ENCODE assay signal across 8 mouse cellular contexts in the genomic region with DNA sequence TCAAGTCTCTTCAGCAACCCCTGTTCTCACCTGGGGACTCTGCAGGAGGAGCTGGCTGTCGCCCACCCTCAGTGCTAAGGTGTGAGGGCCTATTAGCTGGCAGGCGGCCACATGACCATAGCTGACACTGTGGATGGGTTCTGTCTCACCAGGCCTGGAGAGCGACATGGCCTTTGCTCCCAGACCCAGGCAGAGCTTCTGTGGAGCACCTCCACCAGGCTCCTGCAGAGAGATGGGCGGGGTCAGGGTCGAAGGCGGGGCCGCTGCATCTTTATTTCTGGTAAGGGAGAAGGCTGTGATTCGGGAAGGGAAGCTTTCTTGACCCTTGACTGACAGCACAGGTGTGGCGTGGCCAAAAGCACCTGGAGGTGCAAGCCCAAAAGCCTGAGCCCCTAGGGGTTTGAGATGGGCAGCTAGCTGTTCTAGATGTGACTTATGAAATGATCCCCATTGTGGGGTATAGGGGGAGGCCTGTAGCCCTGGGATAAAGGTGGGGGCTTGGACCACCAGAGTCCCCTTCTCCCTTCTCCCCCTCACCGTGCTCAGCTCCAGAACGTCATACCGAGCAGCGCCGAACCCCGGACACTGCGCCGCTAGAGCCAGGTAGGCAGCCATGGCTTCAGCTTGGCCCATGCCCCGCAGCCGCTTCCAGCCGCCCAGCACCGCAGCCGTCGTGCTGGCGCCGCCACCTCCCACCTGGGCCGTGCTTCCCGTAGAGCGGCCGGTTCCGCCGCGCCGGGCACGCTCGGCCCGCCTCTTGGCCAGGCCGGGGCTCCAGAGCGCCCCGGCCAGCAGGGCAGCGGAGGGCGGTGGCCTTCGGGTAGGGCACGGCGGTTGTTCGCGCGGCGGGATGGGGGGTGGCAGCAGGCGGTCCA. TPM values are rescaled to one million over a fixed set of nuclear protein-coding genes. Genes with fewer than 3 reads are reported as not detected.
DNase-seq lines count a peak whose midpoint lies in the region; ATAC-seq and TF ChIP-seq lines count a peak whose summit lies in the region.

No protein-coding gene starts in this region.

- H3K27ac ChIP-seq in ES-Bruce4 (ENCODE audit: insufficient read depth, low read length): no peak overlapping the region
- no peak overlapping the region for H3K27ac ChIP-seq in liver, embryonic 15.5 days (replicated peaks)

- H3K4me3 ChIP-seq in ES-Bruce4 (ENCODE audit: low read depth, low read length): peak overlapping the region; percentile 45
- peak overlapping the region; percentile 17; the same call in 1 of the 2 replicates for H3K4me3 ChIP-seq in liver, embryonic 15.5 days (replicated peaks)

- TF ChIP-seq CTCF in ES-Bruce4 (IDR thresholded peaks at IDR 0.05; ENCODE audit: low read depth, low read length): no peak

- peak overlapping the region; percentile 39 for H3K4me2 ChIP-seq in liver, embryonic 15.5 days

- no peak for TF ChIP-seq EP300 in ES-Bruce4 (IDR thresholded peaks at IDR 0.05; ENCODE audit: insufficient read depth, low read depth, low read length)

- ATAC-seq in liver, embryonic 15.5 days (ENCODE audit: insufficient read depth): 0 out of 2 replicates have a peak, but pooled peaks have one; percentile 6
- ATAC-seq in megakaryocyte-erythroid progenitor cell, adult 5-6 weeks (replicated peaks; ENCODE audit: low FRiP score, low TSS enrichment, poor library complexity, severe bottlenecking): no peak

- DNase-seq in cerebellum, adult 9-11 months: peak; percentile 66
- peak; percentile 19 for DNase-seq in induced T-regulatory cell, adult 2 months (ENCODE audit: low read depth)
- no peak for DNase-seq in adrenal gland, postnatal 4 days (ENCODE audit: low spot score in 2 of 2)
- no peak for DNase-seq in right cerebral cortex, adult 18-20 months
- no peak for DNase-seq in urinary bladder, postnatal 10 days (ENCODE audit: low spot score)

- no peaks in the 10 kb centered on the region for H3K9me3 ChIP-seq in ES-Bruce4 (replicated peaks; ENCODE audit: control insufficient read depth, insufficient read depth, low read length, poor library complexity, severe bottlenecking)
- H3K9me3 ChIP-seq in liver, embryonic 15.5 days (replicated peaks): no peaks in the 10 kb centered on the region

- H3K27me3 ChIP-seq in ES-Bruce4 (ENCODE audit: control insufficient read depth, insufficient read depth, low read length, poor library complexity, severe bottlenecking): peaks cover 15% of the 10 kb centered on the region
- peaks cover 97% of the 10 kb centered on the region for H3K27me3 ChIP-seq in liver, embryonic 15.5 days

- H3K4me1 ChIP-seq in ES-Bruce4 (ENCODE audit: control insufficient read depth, insufficient read depth, low read length): no peaks in the 10 kb centered on the region
- peaks cover 27% of the 10 kb centered on the region for H3K4me1 ChIP-seq in liver, embryonic 15.5 days (replicated peaks)

- H3K9ac ChIP-seq in ES-Bruce4 (ENCODE audit: low read depth, poor library complexity, severe bottlenecking): peak overlapping the region; percentile 56
- H3K9ac ChIP-seq in liver, embryonic 15.5 days: no peak overlapping the region

- WGBS in liver, embryonic 15.5 days (ENCODE audit: insufficient replicate concordance): 20% methylated on average over 49 of the region's 49 CpGs

- no peaks in the 10 kb centered on the region for H3K36me3 ChIP-seq in ES-Bruce4 (ENCODE audit: control insufficient read depth, insufficient read depth, low read length, poor library complexity, severe bottlenecking)
- H3K36me3 ChIP-seq in liver, embryonic 15.5 days (replicated peaks): 0 out of 2 replicates have a peak, but pooled peaks cover 4% of the 10 kb centered on the region

- TF ChIP-seq POLR2A in ES-Bruce4 (IDR thresholded peaks at IDR 0.05; ENCODE audit: insufficient read depth, low read length): no peak

RNA-seq across cellular contexts. Expression of a gene that starts 6.6 kb away (rescaled TPM):
- polyA plus RNA-seq in ES-Bruce4 (2011; ENCODE audit: insufficient read depth, insufficient read length, low read depth, missing spikeins): 0.15 and 0.37 TPM in 2 replicates
- 0.07 and 0.12 TPM in 2 replicates for polyA plus RNA-seq in liver, embryonic 15.5 days (2015; fragmentation: Nextera tagmentation; extraction: Ambion mirVana)
- total RNA-seq in adrenal gland, postnatal 4 days (2021): 1 to 10 TPM; 3.9 to 4.1 TPM
- not detected in 2 replicates for total RNA-seq in megakaryocyte-erythroid progenitor cell, adult 5-6 weeks (2014; fragmentation: Nextera tagmentation)
- 0.15 TPM in 1 of 2 replicates, not detected in the other for total RNA-seq in megakaryocyte-erythroid progenitor cell, adult 5-6 weeks (2017)

RNA-seq across cellular contexts. Expression of a gene that starts 7.4 kb away (rescaled TPM):
- polyA plus RNA-seq in ES-Bruce4 (2011; ENCODE audit: insufficient read depth, insufficient read length, low read depth, missing spikeins): 2.5 and 4.4 TPM in 2 replicates
- 1.5 and 1.9 TPM in 2 replicates for polyA plus RNA-seq in liver, embryonic 15.5 days (2015; fragmentation: Nextera tagmentation; extraction: Ambion mirVana)
- total RNA-seq in adrenal gland, postnatal 4 days (2021): 10 to 100 TPM; 26.9 to 30.7 TPM
- total RNA-seq in megakaryocyte-erythroid progenitor cell, adult 5-6 weeks (2014; fragmentation: Nextera tagmentation): not detected in 2 replicates
- total RNA-seq in megakaryocyte-erythroid progenitor cell, adult 5-6 weeks (2017): not detected in 2 replicates

RNA-seq across cellular contexts. Expression of a gene that starts 8.0 kb away (rescaled TPM):
- 1.9 and 3.0 TPM in 2 replicates for polyA plus RNA-seq in ES-Bruce4 (2011; ENCODE audit: insufficient read depth, insufficient read length, low read depth, missing spikeins)
- polyA plus RNA-seq in liver, embryonic 15.5 days (2015; fragmentation: Nextera tagmentation; extraction: Ambion mirVana): 0.05 and 0.24 TPM in 2 replicates
- total RNA-seq in adrenal gland, postnatal 4 days (2021): 1 to 10 TPM; 7.7 to 8.1 TPM
- not detected in 2 replicates for total RNA-seq in megakaryocyte-erythroid progenitor cell, adult 5-6 weeks (2014; fragmentation: Nextera tagmentation)
- total RNA-seq in megakaryocyte-erythroid progenitor cell, adult 5-6 weeks (2017): not detected in 2 replicates

RNA-seq across cellular contexts. Expression of a gene that starts 11.5 kb away (rescaled TPM):
- polyA plus RNA-seq in ES-Bruce4 (2011; ENCODE audit: insufficient read depth, insufficient read length, low read depth, missing spikeins): not detected in 2 replicates
- polyA plus RNA-seq in liver, embryonic 15.5 days (2015; fragmentation: Nextera tagmentation; extraction: Ambion mirVana): 0.05 TPM in 1 of 2 replicates, not detected in the other
- total RNA-seq in adrenal gland, postnatal 4 days (2021): under 1 TPM in 1 of 2 experiments, not detected in 1; 0.22 TPM
- not detected in 2 replicates for total RNA-seq in megakaryocyte-erythroid progenitor cell, adult 5-6 weeks (2014; fragmentation: Nextera tagmentation)
- total RNA-seq in megakaryocyte-erythroid progenitor cell, adult 5-6 weeks (2017): not detected in 2 replicates

RNA-seq across cellular contexts. Expression of a gene that starts 44.0 kb away (rescaled TPM):
- 55.3 and 60.5 TPM in 2 replicates for polyA plus RNA-seq in ES-Bruce4 (2011; ENCODE audit: insufficient read depth, insufficient read length, low read depth, missing spikeins)
- polyA plus RNA-seq in liver, embryonic 15.5 days (2015; fragmentation: Nextera tagmentation; extraction: Ambion mirVana): 38.3 and 38.9 TPM in 2 replicates
- total RNA-seq in adrenal gland, postnatal 4 days (2021): 10 to 100 TPM; 42.0 to 42.6 TPM
- total RNA-seq in megakaryocyte-erythroid progenitor cell, adult 5-6 weeks (2014; fragmentation: Nextera tagmentation): 51.9 and 55.2 TPM in 2 replicates
- total RNA-seq in megakaryocyte-erythroid progenitor cell, adult 5-6 weeks (2017): 28.7 and 42.7 TPM in 2 replicates

Comparison
In these comparisons a context has a peak if more than half of its experiments do, and no peak if none do; other contexts are left out.
1. DNase-seq: peak in cerebellum, adult 9-11 months (single experiment) and induced T-regulatory cell, adult 2 months (single experiment); none in adrenal gland, postnatal 4 days (0 of 2), right cerebral cortex, adult 18-20 months (single experiment) and urinary bladder, postnatal 10 days (single experiment).
2. RNA of a gene that starts 6.6 kb away (total RNA-seq): 3.9 to 4.1 TPM in adrenal gland, postnatal 4 days; 0.15 TPM in megakaryocyte-erythroid progenitor cell, adult 5-6 weeks; every median in the first group is over 4 times any median in the second.
3. RNA of a gene that starts 7.4 kb away (total RNA-seq): 26.9 to 30.7 TPM in adrenal gland, postnatal 4 days; not detected in megakaryocyte-erythroid progenitor cell, adult 5-6 weeks; every median in the first group is over 10 times any median in the second.
4. RNA of a gene that starts 8.0 kb away (total RNA-seq): 7.7 to 8.1 TPM in adrenal gland, postnatal 4 days; not detected in megakaryocyte-erythroid progenitor cell, adult 5-6 weeks; every median in the first group is over 4 times any median in the second.